Mouse (Mus musculus) left cerebral cortex, adult 11 months (tissue): ENCODE results near the gene Slc7a15.

ENCODE experiments used
- DNase-seq: peaks from one replicate; pipeline ENCODE4 v3.0.0; 2022; ENCODE audit warnings: low spot score

The Slc7a15 gene

DNA sequence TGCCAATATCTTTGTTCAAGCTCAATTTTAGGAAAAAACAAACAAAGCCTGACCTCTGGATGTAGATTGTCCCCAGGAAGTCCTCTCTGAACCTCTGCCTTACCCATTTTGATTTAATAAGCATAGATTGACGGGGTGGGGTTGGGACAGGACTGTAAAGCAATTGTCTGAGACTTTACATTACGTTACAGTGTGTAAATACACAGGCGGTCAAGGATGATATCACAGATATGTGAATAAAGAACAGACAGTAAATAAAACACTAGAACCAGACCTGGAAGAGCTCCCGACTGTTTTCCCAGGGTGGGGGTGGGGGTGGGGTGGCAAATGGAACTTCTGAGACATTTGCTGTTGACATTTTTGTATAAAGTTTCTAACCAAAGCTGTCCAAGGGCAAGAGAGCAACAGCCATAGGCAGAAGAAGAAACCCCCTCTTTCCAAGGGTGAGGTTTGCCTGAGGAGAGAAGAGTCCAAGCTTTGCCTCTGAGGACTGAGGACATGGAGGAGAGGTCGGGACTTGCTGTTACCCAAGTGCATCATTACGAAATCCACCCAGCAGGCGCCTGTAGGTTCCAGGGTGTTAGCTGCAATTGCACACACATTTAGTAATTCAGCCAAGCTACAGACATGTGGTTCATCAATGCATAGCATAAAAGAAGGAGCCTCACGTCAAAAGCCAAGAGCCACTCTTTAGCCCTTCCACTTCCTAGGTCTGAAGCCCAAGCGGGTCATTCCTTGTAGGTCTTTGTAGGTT lies 91.7 kb downstream of the Slc7a15 start:
- DNase-seq = no peak

- DNase-seq = no peak
Measured at GRCm38 (mm10) chr12:8504131-8504530, 94.7 kb downstream of the Slc7a15 start.

DNA sequence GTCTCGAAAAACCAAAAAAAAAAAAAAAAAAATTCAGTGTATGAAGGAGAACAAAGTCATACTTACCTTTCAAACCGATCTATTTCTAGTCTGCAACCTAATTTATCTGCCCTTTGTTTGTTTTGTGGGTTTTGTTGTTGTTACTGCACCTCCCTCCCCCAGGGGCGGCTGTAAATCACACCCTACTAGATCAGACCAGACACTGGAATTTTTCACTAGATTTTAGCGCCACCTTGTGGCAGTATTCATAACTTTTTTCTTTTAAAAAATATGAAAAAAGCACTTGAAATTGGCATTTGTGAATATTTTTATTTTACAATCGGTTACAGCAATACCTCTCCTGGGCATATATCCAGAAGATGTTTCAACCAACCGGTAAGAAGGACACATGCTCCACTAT lies 96.3 kb downstream of the Slc7a15 start:
- peak; percentile 67 for DNase-seq

- no peak for DNase-seq
Measured at GRCm38 (mm10) chr12:8501571-8502305, 97.1 kb downstream of the Slc7a15 start.

DNA sequence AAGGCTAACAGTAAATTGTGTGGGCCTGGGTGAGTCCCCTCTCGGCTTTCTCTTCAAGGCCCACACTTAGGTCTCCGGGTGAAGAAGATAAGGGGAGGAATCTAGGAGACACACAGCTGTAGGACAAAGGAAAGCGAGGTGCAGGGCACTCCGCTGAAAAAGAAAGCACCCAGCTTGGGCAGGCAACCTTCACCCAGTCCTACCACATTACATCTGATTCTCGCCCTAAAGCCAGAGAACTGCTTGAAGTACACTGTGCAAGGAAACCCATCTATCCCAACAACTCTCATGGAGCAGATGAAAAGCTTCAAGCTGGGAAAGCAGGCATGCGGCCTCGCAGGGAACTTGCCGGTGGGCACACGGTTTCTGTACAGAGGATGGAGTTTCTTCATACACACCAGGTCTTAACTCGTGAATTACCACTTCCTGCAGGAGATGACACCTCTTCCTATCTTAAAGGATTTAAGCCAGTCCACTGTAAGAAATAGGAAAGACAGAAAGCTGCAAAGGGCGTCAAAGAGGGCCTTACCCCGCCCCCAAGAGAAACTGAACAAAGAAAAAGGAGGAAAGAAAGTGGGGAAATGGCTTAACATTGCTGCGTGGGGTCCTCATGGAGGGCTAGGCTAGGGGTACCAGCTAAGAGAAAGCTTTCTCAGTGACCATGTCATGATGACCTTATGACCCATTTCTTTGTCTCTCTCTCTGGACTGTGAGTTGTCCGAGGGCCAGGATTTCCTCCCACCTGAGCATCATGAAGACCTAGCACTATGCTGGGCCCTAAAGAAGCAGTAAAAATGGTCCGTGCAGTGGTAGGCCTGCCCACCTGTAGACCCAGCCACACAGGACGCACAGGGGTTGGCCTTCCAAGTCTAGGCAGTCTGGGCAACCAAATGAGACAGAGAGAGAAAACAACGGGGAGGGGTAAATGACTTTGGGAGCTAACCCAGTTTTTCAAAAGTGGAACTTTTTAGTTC lies 98.0 kb downstream of the Slc7a15 start:
- no peak for DNase-seq

GRCm38 (mm10) chr12:8499871-8500596 lies 98.8 kb downstream of the Slc7a15 start, which contains the start of gene Rhob:
Rhob (minus strand) TSS chr12:8500009.
- DNase-seq = peak; percentile 99

DNA sequence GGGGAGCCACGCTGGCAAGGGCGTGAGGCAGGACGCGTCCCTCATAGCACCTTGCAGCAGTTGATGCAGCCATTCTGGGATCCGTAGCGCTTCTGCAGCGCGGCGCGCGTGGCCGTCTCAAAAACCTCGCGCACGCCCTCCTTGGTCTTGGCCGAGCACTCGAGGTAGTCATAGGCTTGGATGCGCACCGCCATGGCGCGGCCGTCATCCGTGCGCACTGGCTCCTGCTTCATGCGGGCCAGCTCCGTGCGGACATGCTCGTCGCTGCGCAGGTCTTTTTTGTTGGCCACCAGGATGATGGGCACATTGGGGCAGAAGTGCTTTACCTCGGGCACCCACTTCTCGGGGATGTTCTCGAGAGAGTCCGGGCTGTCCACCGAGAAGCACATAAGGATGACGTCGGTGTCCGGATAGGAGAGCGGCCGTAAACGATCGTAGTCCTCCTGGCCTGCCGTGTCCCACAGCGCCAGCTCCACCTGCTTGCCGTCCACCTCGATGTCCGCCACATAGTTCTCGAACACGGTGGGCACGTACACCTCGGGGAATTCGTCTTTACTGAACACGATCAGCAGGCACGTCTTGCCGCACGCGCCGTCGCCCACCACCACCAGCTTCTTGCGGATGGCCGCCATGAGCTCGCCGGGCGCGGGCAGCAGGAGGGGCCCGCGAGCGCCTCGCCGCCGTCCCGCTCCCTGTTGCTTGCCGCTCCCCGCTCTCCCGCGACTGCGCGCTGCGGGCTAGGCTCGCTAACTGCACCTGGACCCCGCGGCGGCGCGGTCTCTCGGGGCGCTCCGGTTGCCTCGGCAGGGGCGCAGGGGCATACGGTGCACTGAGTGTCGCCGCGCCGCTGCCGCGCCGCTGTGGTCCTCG lies 99.6 kb downstream of the Slc7a15 start:
- no peak for DNase-seq

- DNase-seq = no peak
Measured at GRCm38 (mm10) chr12:8498591-8499000, 100.3 kb downstream of the Slc7a15 start.

GRCm38 (mm10) chr12:8498148-8498571 lies 100.7 kb downstream of the Slc7a15 start:
- DNase-seq = peak; percentile 56

DNA sequence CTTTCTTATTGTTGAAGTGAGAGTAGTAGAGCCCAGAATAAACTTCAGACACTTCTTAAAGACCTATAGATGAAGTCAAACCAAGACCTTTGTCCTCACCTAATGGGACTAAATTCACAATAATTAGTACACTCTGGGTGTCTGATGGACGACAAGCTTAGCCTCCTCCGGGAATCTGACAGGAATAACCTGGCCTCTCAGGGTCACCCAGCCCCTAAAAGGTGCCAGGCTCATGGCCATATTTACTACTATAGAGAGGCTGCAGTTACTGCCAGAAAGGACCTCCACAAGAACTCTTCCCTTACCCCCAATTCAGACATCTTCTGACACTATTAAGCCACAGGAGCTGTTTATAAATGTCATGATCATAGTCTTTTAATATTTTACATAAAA lies 101.6 kb downstream of the Slc7a15 start:
- no peak for DNase-seq

DNA sequence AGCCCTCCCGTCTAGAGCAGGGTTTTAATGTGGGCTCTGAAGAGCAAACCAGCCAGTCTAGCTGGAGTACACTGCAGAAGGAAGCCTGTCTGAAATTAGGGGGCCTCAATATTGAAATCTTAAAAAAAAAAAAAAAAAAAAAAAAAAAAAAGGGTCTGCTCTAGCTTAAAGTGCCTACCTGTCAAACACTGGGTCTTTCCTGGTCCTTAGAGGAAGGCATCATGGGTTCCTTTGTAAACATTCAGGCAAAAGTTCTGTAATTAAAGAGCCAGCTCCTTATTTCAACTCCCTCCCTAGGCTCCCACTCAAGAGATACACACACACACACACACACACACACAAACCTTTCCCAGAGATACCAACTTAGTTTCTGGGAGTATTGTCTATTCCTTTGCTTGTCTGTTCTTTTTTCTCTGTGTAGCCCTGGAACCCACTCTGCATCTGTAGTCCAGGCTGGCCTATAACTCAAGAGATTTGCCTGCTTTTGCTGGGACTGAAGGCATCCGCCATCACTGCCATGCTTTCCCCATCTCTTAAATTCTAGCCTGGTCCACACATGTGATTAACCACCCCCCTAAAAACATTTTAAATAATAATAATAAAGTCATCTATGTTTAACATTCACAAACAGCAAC lies 102.1 kb downstream of the Slc7a15 start:
- DNase-seq = no peak

DNA sequence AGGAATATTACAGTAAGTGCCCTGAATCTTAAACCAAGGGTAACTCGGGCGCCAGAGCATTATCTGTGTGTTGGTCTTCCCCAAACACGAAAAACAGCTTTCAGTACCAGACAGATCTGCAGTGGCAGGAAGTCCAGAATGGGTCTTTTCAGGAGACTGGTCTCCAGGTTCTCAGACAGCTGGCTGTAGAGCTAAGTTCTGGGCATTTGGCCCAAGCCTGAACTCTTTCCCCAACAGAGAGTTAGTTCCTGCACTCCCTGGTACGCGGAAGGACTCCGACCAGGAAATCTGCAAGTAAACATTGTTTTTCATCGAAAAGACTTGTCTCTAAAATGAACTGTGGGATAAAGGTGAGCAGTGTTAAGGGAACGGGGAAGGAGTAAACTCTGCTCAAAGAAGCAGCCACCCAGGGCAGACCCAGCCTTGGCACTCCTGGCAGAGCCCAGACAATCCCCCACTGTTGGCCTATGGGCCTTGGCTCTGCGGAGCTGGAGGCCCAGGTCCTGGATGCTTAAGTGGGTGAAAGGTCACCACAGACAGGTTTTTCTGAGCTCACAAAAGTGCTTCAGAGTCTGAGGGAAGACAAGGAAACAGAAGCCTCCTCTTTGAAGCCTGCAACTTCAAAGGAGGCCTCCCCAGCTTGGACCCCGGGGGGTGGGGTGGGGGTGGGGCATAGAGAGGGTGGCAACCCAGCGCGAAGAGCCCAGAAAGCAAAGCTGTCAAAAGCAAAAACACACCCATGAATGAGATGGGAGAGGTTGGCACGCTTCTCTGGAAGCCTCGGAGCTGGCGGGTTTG lies 102.8 kb downstream of the Slc7a15 start:
- no peak for DNase-seq

DNA sequence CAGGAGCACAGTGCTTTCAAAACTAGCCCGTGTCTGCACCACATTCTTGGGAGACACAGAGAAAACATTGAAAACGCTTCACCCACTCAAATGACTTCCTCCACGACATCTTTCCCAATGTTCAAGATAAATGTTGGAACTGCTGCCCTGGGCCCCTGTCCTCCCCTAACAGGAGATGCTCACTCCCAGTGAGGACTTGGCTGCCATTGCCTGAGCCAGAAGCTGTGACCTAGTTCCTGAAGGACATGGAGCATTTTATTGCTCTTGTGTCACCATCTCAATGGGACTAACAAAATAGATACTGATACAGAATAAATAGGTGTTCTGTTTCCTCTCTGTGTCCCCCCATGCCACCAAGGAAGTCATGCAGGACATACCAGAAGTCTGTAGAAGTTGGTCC lies 104.2 kb downstream of the Slc7a15 start:
- no peak for DNase-seq

- DNase-seq = no peak
Measured at GRCm38 (mm10) chr12:8493386-8493785, 105.5 kb downstream of the Slc7a15 start.

DNA sequence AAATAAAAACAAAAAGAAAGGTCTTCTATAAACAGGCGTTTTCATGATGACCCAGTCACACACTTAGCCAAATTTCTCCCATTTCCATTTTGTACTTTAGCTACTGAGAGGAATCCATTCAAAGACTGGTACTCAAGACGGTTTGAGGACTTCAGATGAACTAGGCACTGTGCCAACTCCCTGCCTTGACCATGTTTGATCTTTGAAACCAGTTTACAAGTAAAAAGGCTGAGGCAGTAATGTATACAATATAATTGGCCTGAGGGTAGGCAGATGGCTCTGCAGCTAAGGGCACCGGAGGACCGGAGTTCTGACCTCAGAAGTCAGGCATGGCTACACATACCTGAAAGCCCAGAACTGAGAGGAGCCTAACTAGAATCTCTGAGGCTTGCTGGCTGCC lies 109.8 kb downstream of the Slc7a15 start:
- DNase-seq = no peak

- no peak for DNase-seq
Measured at GRCm38 (mm10) chr12:8488652-8488980, 110.2 kb downstream of the Slc7a15 start.

DNA sequence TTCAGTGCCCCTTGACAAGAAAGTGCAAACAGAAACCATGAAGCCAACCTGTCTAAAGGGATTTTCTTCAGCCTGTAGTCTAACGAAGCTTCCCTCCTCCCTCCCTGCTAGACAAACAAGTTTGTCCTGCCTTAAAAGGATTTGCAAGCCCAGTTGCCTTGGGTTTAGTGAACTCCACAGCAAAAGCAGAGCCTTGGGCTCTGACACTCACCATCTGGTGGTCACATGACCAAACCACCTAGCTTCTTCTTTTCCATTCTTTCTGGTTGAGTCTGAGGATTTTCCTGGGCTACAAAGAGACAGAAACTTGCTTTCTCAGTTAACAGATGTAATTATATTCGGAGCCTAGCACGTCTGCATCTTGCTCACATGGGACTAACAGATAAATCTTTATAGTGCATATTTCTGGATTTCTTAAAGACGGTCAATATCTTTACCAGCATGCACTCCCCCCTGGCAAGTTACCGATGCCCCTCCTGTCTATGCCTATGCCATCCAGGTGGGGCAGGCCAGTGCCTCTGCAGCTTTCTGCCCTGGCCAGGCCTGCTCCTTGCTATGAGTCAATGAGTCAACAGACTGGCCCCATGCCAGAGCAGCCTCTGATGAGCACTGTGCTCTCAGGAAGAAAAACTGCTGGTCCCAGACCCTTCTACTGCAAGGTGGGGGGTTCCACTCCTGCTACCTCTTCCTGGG lies 110.8 kb downstream of the Slc7a15 start:
- no peak for DNase-seq

GRCm38 (mm10) chr12:8487281-8487680 lies 111.6 kb downstream of the Slc7a15 start:
- DNase-seq = no peak

GRCm38 (mm10) chr12:8485247-8485646 lies 113.6 kb downstream of the Slc7a15 start:
- DNase-seq = no peak
